Mouse (Mus musculus) thymus, postnatal 0 days (tissue): Measurements from ENCODE around the gene Spag4. TPM values are rescaled to one million over a fixed set of nuclear protein-coding genes. Genes with fewer than 3 reads are reported as not detected.

Source experiments
- DNase-seq: peaks from one replicate; pipeline ENCODE4 v3.0.0-alpha.2; 2015; ENCODE audit warnings: low spot score
- polyA plus RNA-seq: library from polyadenylated mRNA; unstranded; fragments of >200 nt; fragmentation: Nextera tagmentation; extraction: Ambion mirVana; gene quantifications from 2 replicates; pipeline ENCODE4 v1.2.1, GENCODE M21; 2015

The Spag4 gene
- 0.90 and 0.98 TPM in 2 replicates for polyA plus RNA-seq

DNA sequence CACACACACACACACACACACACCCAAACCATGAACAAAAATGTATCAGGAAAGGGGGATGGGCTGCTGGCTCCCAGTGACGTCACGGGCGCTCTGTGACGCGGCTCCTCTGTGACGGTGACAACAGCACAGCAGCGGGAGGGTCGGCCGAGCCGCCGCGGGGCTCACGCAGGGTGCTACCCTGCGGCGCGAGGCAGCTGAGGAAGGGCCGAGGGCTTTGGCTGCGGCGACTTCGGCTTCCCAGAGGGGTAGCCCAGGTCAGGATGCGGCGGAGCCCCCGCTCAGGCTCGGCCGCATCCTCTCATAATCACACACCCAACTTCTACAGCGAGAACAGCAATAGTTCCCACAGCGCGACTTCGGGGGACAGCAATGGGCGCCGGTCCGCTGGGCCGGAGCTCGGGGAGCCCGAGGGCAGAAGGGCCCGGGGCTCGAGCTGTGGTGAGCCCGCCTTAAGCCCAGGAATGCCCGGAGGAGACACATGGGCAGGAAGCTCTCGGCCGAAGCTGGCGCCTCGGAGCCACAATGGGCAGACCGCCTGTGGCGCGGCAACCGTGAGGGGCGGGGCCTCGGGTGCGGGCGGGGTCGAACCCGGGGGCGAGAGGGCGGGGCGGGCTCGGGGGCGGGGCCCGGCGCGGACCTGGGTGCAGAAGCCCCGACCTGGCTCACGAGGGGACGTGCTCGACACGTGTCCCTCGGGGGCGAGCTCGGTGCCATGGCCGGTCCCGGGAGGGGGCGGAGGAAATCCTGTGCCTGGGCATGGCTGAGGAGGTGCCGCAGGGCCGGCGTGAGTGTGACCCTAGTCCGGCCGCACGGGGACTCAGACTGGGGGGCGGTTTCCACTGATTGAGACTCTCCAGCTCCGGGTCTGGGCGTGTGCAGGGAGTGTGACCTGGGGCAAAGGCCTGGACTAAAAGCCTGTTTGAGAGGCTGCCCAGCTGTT, at the start of gene Spag4:
Gene Spag4, plus strand, starts transcription at position 77 of the 943 bp plus-strand sequence.
- peak; percentile 75 for DNase-seq

DNA sequence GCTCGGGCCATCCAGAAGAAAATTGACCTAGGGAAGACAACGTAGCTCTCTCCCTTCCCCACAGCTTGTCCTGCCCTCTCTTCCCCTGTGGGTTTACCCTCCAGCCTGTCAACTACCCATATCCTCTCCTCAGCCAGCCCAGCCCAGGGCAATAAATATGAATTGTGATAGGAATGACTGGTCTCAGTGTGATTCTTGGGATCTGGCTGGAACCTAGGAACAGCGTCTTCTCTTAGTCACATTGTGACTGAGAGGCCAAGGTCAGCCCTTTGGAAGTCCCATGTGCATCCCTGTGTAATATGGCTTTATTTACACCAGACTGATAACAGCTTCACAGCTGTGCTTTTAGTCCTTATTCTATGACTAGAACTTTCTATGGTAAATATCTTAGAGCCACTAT, 46.9 kb upstream of the Spag4 start:
- no peak for DNase-seq

DNA sequence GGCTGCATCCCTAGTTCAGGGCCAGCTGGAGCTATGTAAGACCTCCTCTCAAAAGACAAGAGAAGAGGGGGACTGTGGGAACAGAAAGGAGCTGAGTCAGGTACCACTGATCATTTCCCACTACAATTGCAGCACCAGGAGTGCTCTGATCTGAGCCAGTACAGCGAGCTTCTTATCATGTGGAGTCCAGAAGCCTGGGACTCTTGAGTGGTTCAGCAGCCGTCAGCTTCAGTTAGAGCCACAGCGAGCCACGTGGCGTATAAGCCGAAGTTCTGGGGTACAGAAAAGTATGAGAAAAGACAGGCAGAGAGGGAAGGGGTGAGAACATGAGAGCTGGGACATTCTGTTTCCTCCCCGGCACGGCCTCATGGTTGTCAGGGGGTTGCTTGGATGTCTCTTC, 43.8 kb upstream of the Spag4 start:
- DNase-seq: no peak

DNA sequence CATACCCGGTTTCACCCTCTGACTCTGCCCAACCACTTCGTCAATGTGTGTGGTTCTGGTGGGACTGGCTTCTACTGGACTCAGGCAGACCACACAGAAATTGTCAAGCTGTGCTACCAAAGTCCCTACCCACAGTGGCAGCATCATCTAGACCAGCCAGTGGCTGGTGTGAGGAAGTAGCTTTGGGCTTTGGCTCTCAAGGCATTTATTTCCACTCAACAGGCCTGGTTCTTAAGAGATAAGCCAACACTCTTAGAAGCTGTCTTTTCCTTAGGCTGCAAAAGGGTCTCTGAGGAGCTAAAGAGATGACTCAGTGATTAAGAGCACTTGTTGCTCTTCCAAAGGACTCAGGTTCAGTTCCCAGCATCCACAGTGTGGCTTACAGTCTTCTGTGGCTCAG, 43.2 kb upstream of the Spag4 start:
- DNase-seq: no peak

DNA sequence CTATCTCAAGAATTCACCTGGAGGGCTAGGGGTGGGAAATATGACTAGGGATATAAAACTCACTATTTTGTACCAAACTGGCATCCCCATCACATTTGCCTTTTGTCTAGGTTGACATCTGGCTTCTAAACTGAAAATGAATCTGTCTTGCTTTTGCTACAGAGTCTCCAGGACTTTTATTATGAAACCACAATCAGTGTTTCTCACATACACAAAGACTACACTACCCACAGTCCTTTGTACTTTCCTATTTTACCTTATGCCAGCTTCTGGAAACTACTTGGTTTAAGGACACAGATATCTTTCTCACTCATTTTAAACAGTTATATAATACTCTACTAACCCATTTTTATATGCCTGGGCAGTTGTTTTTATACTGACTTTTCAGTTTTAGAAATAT, 39.5 kb upstream of the Spag4 start:
- DNase-seq: no peak

DNA sequence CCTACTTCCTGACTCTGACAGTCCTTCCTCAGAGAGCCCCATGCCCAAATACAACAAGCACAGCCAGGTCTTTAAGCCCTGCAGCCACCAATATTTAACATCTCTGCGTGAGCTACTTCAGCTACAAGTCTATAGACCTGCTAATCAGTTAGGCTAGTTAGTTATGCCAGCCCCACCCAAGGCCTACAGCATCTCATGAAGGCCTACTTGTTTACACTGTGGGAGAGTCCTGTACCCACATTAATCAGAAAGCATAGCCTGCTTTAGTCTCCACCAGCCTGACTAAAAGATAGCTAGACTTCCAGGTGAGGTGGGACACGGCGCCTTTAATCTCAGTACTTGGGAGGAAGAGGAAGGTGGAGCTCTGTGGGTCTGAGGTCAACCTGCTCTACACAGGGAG, 25.6 kb upstream of the Spag4 start:
- no peak for DNase-seq

DNA sequence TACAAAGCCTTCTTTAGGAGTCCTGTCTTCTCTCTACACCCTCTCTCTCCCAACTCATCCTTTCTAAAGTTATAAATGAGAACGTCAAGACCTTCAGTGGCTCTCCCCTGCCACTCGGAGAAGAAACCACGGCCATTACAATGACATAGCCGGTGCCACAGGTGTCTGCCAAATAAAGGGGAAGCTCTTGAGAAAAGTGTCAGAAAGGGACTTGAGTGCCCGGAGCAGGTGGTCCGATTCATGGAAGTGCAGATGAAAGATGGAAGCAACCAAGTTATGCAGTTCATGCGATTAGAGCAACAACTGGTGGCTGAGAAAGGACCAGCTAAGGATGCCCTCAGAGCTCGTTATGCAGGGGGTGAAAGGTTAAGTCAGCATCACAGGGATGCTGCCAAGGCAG, 22.1 kb upstream of the Spag4 start:
- DNase-seq: no peak

DNA sequence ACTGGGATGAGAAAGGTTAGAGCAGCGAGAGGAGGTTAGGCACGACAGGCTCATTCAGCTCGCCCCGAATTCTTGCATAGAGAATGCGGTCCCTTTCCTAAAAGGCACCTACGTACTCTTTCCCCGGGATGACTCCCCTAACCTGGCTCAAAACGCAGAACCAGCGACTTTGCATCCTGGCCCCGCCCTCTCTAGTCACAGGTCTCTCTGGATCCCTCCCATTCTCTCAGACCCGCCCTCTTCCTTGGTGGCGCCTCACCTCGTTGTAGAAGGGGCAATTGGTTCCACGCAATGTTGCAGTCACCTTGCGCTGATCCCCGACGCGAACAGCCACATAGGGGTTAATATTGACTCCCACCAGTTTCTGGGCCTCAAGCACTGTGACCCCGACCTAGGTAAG, 17.0 kb upstream of the Spag4 start:
- DNase-seq: peak; percentile 58

DNA sequence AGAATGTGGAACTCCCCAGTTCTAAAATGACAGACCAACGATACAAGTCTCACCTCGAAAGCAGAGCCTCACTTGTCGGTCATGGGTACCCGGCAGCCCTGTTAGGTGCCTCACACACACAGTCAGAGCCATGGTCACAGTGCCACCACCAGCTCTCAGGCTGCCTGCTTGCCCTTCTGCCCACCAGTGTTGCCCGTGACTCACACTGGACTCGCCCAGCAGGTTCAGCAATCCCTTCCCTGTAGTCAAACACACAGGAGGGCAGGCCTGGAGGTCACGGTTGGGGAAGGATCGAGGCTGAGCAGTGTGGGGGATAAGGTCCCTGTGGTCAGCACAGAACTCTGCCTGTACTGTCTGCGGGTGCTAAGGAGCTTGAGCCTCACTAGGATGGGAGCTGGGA, 12.2 kb upstream of the Spag4 start, which contains the start of gene Fer1l4:
Gene Fer1l4, minus strand, starts transcription at position 132 of the 400 bp plus-strand sequence.
- DNase-seq: no peak

DNA sequence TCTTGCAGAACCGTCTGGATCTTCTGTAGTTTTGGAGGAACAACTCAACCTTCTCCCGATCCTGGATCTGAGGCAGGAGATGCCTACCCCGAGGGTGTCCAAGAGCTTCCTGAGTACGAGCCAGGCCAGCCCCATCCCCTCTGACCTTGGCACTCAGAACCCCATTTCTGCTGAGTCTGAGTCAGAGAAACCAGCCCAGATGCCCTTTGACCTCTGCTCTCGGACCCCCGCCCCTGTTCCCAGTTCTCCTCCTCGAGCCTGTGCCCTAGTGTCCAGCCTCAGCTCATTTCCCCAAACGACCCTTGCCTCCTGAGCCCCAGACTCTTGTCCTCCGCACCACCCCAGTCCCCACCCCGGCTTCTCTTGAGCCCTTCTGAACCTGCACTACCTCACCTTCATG, 1.2 kb downstream of the Spag4 start:
- no peak for DNase-seq

DNA sequence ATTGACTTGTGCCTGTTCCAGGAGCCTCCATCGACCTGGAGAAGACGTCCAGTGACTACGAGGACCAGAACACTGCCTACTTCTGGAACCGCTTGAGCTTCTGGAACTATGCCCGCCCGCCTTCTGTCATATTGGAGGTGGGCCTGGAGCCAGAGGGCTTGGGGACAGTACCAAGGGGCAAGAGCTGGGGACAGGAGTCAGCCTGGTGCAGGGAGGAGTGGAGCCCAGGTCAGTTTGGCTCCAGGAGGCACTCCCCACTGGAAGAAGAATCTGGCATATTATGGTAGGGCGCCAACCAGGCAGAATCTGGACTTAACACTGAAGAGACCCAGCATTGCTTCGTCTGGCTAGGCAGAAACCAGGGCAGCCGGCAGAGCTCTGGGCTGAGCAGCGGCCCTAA, 2.9 kb downstream of the Spag4 start:
- DNase-seq: no peak

DNA sequence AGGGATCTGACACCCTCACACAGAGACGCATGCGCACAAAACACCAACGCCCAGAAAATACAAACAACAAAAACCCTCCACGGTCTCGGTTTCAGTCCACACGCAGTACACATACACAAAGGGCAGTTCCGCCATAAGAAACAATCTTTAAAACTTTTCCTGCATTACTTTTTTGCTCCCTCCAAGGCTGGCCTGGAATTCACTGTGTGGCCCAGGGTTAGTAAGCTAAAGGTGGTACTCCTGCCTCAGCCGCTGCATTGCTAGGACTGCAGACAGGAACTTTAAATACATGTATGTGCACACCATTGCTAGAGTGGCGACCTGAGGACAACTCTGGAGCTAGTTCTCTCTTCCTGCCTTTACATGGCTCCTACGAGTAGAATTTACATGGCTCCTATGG, 6.3 kb downstream of the Spag4 start:
- DNase-seq: no peak

DNA sequence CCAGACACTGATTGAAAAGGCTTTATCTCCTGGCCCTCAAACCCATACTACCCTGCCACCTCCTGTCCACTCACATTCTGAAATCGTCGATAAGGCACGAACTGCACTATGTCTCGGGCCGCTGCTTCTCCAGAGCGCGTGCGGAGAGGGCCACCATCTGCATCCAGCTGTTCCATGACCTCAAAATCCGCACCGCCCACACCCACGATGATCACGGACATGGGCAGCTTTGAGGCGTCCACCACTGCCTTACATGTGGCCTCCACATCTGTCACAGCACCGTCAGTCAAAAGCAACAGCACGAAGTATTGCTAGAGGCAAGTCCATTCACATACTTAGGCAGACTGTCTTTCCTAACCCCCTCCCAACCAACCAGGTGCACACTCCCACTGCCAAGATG, 8.8 kb downstream of the Spag4 start:
- DNase-seq: no peak

DNA sequence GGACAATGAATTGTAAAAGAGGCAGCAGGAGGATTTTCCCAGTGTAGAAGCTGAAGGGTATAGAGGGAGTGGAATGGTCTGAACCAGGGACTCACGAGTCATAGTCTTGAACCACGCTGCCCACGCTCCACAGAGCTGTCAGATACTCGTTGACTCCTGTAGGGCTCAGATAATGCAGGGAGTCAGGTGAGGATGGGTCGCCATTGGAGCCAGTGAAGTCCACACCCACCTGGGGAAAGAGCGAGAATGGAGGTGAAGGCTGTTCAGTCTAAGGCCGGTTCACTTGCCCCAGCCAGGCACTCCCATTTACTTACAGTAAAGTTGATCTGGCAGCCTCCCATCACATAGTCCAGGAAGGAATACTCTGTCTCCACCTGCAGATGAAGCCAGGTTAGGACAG, 12.5 kb downstream of the Spag4 start:
- no peak for DNase-seq

DNA sequence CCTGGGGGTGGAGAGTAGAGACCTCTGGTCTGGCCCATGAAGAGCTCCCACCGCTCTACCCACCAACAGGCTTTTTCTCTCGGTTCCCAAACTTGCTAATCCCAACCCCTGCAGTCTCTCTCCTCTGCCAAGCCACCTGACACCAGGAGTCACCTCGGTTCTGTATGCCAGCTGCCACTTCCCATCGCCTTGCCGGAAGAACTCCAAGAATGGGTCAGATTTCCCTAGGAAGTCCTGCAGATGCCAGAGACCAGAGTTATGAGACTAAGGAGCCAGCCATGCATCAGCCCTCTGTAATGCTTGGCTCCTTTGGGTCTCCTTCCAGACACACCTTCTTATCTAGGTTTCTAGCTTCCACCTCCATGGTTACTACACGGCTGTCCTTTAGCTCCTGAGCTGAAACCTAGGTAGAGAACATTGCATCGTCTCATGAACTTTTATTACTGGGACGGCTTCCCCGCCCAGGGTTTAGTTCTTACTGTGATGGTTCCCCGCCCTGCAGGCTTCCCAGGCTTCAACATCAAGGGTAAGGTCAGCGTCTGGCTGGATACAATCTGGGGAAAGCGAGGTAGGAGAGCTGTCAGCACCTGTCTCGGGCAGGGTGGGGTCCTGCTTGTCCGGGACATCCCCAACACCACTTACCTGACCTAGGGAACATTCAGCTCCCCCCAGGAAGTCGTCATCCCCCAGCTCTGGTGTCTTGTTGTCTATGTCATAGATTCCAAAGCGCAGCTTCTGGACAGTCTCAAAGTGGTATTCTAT, 13.6 kb downstream of the Spag4 start:
- DNase-seq: no peak

DNA sequence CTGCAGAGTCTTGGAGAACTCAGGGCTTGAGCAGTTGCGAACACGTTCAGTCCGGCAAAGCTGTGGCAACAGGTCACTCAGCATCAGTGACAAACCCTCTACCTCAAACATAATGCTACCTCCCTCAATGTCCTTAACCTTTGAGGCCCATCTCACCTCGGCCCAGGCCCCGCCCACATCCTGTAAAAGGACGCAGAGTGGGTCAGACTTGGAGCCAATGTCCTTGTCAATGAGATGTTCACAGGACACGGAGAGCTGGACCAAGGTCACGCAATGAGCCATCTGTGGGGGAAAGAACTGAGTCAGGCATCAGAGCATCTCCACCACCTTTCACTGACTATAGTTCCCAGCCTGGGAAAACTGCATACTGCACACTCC, 14.2 kb downstream of the Spag4 start:
- no peak for DNase-seq

DNA sequence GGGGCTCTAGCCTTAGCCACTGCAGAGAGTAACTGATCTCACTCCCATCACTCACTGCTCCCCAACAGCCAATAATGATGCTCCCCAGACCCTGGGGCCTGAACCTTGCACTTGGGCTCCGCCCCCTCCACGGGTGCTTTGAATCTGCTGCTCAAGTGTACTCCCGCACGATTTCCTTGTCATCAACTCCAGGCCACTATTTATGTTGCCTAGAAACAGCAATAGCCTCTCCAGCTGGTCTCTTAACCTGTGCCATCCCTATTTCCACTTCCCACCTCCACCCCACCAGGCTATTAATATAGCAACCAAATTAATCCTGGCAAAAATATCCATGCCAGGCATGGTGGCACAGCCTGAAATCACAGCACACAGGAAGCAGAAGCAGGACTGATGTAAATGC, 14.7 kb downstream of the Spag4 start:
- no peak for DNase-seq

DNA sequence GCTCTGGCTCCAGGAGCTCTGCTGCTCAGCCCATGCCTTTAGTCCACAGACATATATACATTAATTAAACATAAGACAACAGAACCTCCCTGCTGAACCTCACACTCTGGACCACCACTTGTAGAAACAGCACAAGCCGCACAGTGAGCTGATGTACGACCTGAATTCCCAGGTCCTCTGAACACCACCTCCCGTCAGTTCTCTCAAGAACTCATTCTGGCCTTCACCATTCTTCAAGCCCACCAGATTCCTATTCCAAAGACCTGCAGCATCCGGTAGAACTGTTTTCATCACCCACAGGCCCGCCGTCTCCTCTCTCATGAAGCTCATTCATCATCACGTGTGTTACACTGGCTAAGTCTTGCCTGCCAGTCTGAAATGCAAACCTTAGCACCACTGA, 15.4 kb downstream of the Spag4 start:
- no peak for DNase-seq

DNA sequence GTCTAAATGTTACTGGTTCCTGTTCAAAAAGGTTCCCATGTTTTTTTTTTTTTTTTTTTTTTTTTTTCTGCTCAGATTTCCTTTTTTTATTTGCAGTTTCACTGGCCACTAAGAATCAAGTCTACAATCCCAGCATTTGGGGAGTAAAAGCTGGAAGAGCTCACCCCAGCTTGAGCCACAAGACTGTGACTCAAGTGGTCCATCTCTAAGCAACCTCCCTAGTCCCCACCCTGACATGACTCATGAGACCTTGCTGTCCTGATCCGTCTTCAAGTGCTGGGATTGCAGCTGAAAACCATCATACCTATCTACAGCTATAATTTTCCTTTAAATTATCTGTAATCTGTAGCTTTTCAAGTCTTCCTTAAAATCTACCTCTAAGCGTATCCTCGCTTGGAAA, 19.6 kb downstream of the Spag4 start:
- DNase-seq: no peak

DNA sequence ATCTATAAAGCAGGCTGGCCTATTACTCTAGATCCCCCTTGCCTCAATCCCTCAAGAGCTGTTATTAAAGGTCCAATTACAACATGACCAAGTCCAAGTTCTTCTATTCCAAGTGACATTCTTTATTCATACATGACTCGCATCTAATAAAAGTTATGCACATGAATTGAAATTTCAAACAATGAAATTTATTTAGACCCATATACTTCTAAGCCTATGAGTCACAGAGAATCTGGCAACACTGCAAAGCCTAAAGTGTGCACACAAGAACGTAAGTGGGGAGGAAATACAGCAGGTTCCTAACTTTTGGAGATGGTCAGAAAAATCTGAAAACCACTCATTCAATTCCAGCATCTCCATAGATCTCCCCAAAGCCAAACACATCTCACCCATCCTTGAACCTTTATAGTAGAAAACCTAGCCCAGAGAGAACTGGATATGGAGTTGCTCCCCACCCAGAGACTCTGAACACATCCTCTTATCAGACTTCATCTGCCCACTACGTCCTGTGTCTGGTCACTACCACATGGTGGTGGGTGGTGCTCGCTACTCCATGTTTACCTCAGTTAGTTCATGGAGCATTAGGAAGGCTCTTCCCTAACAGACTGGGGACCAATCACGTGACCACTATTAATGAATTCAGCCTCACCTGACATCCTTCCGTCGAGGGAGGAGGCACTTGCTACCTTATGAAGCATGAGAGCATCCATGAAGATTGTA, 22.6 kb downstream of the Spag4 start:
- DNase-seq: no peak

DNA sequence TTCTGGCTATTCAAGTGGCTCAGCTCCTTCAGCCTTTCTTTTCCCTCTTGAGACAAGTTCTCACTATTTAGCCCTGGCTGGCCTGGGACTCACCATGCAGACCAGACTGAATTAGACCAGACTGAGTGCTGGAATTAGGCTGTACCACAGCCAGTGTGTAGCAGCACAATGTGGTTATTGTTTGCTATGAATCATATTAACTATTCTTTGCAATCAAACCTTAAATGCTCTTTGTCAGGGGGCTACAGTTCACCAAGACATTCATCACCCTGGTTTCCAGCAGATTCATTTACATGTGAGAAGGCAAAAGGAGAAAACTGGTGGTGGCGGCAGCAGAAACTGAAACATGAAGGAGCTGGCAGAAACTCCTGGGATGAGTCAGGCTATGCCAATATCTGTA, 24.8 kb downstream of the Spag4 start:
- DNase-seq: no peak

DNA sequence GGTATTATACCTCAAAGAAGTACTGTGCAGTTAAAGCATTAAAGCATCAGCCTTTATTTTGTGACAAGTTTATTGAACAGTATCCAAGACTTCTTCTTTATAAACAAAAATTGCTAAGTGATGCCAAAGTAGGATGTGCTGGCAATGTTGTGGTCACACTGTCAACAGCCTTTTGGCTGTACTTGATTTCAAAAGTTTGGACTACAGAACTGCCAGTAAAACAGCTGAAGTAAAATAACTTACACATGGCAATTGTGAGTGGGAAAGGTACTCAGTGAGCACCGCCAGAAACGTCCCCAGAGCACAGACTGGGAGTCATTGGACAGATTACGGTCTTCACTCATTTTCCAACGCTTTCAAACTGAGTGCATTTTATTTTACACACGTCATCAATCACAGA, 27.0 kb downstream of the Spag4 start:
- DNase-seq: no peak
